Mouse (Mus musculus) olfactory bulb, adult 2 months (tissue): ENCODE results near the gene Olfr1419.

Experiments used
- CTCF ChIP-seq: fragments of 200-500 bp; IDR thresholded peaks from 2 replicates; pipeline ENCODE4 v1.5.1; 2012; ENCODE audit warnings: low read depth, mild to moderate bottlenecking, low read length, moderate library complexity; ENCODE audit not compliant: insufficient read depth
- POLR2A ChIP-seq: fragments of 200-500 bp; IDR thresholded peaks from 2 replicates; pipeline ENCODE4 v1.6.1; 2012; ENCODE audit warnings: mild to moderate bottlenecking, low read depth, low read length, moderate library complexity; ENCODE audit not compliant: insufficient read depth

- TF ChIP-seq CTCF (no peak), POLR2A (no peak)
Observed at GRCm38 (mm10) chr19:11911603-11912002, 36.7 kb upstream of the Olfr1419 start.
